Mouse (Mus musculus): ENCODE results near the gene March10.

The March10 gene

GRCm38 (mm10) chr11:105311291-105311975, 145.1 kb downstream of the March10 start:
- peak in 1 of 2 experiments; percentile 7 for DNase-seq

Measured in spleen, adult 18-20 months (tissue).